Mouse (Mus musculus) gastrocnemius, adult 2 months (tissue): ENCODE measurements around the gene Arf5. TPM values are rescaled to one million over a fixed set of nuclear protein-coding genes. Genes with fewer than 3 reads are reported as not detected.

Experiments used
- DNase-seq: peaks from one replicate; pipeline ENCODE4 v3.0.0; 2022
- H3K27ac ChIP-seq: fragments of 200-600 bp; 2 replicates; pipeline ENCODE4 v1.8.1; 2022; ENCODE audit warnings: mild to moderate bottlenecking
- H3K4me3 ChIP-seq: fragments of 200-600 bp; 2 replicates; pipeline ENCODE4 v1.8.1; 2022; ENCODE audit warnings: mild to moderate bottlenecking, moderate library complexity
- CTCF ChIP-seq: fragments of 200-600 bp; IDR thresholded peaks from 2 replicates; pipeline ENCODE4 v1.8.1; 2022; ENCODE audit warnings: antibody characterized with exemption, mild to moderate bottlenecking, moderate library complexity
- intact Hi-C: fragments of 180-260 bp; cut with DNase I; formaldehyde crosslinking; loops from one replicate; pipeline ENCODE4 v1.15.1; 2025
- total RNA-seq, 2 experiments: library from RNA; stranded (reverse); gene quantifications; 2 replicates each; pipeline ENCODE4 v1.2.3; 2021

Gene Arf5
- total RNA-seq, 2 experiments from 2014 or later, result 75.7 to 82.4 TPM

GRCm38 (mm10) chr6:28431538-28431855 is 8.1 kb downstream of the Arf5 start:
- no peak overlapping the region for H3K27ac ChIP-seq
- intact Hi-C loops, result no loop called here
- DNase-seq, result no peak
- no peak for TF ChIP-seq CTCF
- no peak overlapping the region for H3K4me3 ChIP-seq

- Histone ChIP-seq H3K27ac (no peak overlapping the region), H3K4me3 (no peak overlapping the region)
- DNase-seq, result no peak
- intact Hi-C loops, result no loop called here
- no peak for TF ChIP-seq CTCF
These were observed 24.6 kb downstream of the Arf5 start for GRCm38 (mm10) chr6:28447937-28448336.

GRCm38 (mm10) chr6:28449253-28449652 is 25.9 kb downstream of the Arf5 start, which contains the start of gene Pax4:
Gene Pax4 (minus strand): TSS chr6:28449353.
- DNase-seq, result no peak
- no peak for TF ChIP-seq CTCF
- intact Hi-C loops, result no loop called here
- Histone ChIP-seq H3K27ac (no peak within 1 kb of the TSS), H3K4me3 (no peak within 1 kb of the TSS)

- TF ChIP-seq CTCF, result no peak
- DNase-seq, result no peak
- H3K27ac ChIP-seq, result no peak overlapping the region
- intact Hi-C loops, result no loop called here
- no peak overlapping the region for H3K4me3 ChIP-seq
These were observed 27.1 kb downstream of the Arf5 start for GRCm38 (mm10) chr6:28450481-28450880.

GRCm38 (mm10) chr6:28450977-28451376 is 27.6 kb downstream of the Arf5 start:
- intact Hi-C loops, result no loop called here
- no peak for DNase-seq
- TF ChIP-seq CTCF, result no peak
- no peak overlapping the region for H3K4me3 ChIP-seq
- no peak overlapping the region for H3K27ac ChIP-seq

- intact Hi-C loops, result no loop called here
- H3K4me3 ChIP-seq, result no peak overlapping the region
- no peak for TF ChIP-seq CTCF
- H3K27ac ChIP-seq, result no peak overlapping the region
- DNase-seq, result no peak
These were observed 35.9 kb downstream of the Arf5 start for GRCm38 (mm10) chr6:28459221-28459668.

- intact Hi-C loops, result loop anchor here (5.0 to 10.0 kb wide), 2 partner anchors 38 to 126 kb away; partner anchors contain the start of gene Arf5
- peak; percentile 81 for DNase-seq
- TF ChIP-seq CTCF, result peak; percentile 80
- Histone ChIP-seq H3K4me3 (no peak overlapping the region), H3K27ac (no peak overlapping the region)
These were observed 37.2 kb downstream of the Arf5 start for GRCm38 (mm10) chr6:28460534-28460933.

- no peak overlapping the region for H3K4me3 ChIP-seq
- no peak for TF ChIP-seq CTCF
- H3K27ac ChIP-seq, result no peak overlapping the region
- DNase-seq, result no peak
- intact Hi-C loops, result loop anchor here (5.0 to 10.0 kb wide), 2 partner anchors 42 to 130 kb away; partner anchors contain the start of gene Arf5
These were observed 41.3 kb downstream of the Arf5 start for GRCm38 (mm10) chr6:28464630-28465029.

- no peak for TF ChIP-seq CTCF
- Histone ChIP-seq H3K4me3 (no peak overlapping the region), H3K27ac (no peak overlapping the region)
- no peak for DNase-seq
- intact Hi-C loops, result no loop called here
These were observed 46.8 kb downstream of the Arf5 start for GRCm38 (mm10) chr6:28470017-28470602.

GRCm38 (mm10) chr6:28470621-28471020 is 47.3 kb downstream of the Arf5 start:
- intact Hi-C loops, result no loop called here
- no peak overlapping the region for H3K4me3 ChIP-seq
- TF ChIP-seq CTCF, result no peak
- DNase-seq, result no peak
- no peak overlapping the region for H3K27ac ChIP-seq

GRCm38 (mm10) chr6:28471284-28472035 is 48.1 kb downstream of the Arf5 start:
- intact Hi-C loops, result no loop called here
- no peak overlapping the region for H3K4me3 ChIP-seq
- no peak overlapping the region for H3K27ac ChIP-seq
- no peak for TF ChIP-seq CTCF
- no peak for DNase-seq

GRCm38 (mm10) chr6:28474211-28474610 is 50.9 kb downstream of the Arf5 start:
- TF ChIP-seq CTCF, result no peak
- Histone ChIP-seq H3K4me3 (no peak overlapping the region), H3K27ac (no peak overlapping the region)
- intact Hi-C loops, result no loop called here
- no peak for DNase-seq

GRCm38 (mm10) chr6:28474839-28475238 is 51.5 kb downstream of the Arf5 start, which contains the start of gene Snd1:
Gene Snd1 (plus strand): TSS chr6:28475139.
- no peak for DNase-seq
- no peak within 1 kb of the TSS for H3K4me3 ChIP-seq
- H3K27ac ChIP-seq, result no peak within 1 kb of the TSS
- intact Hi-C loops, result loop anchor here (5.0 kb wide), 1 partner anchor 213 kb away; no protein-coding TSS in a partner anchor
- no peak for TF ChIP-seq CTCF

Other genes starting within 250 kb of the Arf5 start
- 1 to 10 TPM; 6.0 to 7.4 TPM for gene Zfp800, start 25.6 kb upstream of the Arf5 start, total RNA-seq
- gene Fscn3, start 4.2 kb downstream of the Arf5 start, total RNA-seq, result not detected
- gene Gcc1, start 4.8 kb downstream of the Arf5 start, total RNA-seq, result 1 to 10 TPM; 5.8 to 7.9 TPM
- not detected for gene Pax4, start 25.8 kb downstream of the Arf5 start, total RNA-seq
- gene Snd1, start 51.6 kb downstream of the Arf5 start, total RNA-seq, result 10 to 100 TPM; 40.4 to 41.0 TPM